Mouse (Mus musculus) liver, embryonic 11.5 days (tissue): Measurements from ENCODE around the gene Ppm1b. TPM values are rescaled to one million over a fixed set of nuclear protein-coding genes. Genes with fewer than 3 reads are reported as not detected.

ENCODE experiments used
- ATAC-seq: fragments of 200-750 bp; cut with Nextera tagmentation; replicated peaks from 2 replicates; pipeline ENCODE4 v1.8.0; 2017; ENCODE audit warnings: moderate number of reproducible peaks, mild to moderate bottlenecking, moderate TSS enrichment, moderate library complexity; ENCODE audit not compliant: low FRiP score
- DNase-seq: peaks from one replicate; pipeline ENCODE4 v3.0.0-alpha.2; 2017; ENCODE audit warnings: low spot score
- H3K27ac ChIP-seq: fragments of 300-500 bp; sonication (generic); 2 replicates; pipeline ENCODE4 v1.5.1; 2014; ENCODE audit warnings: mild to moderate bottlenecking, low read depth, low read length, control low read depth
- H3K27me3 ChIP-seq: fragments of 300-500 bp; sonication (generic); replicated peaks from 2 replicates; pipeline ENCODE4 v1.6.1; 2014; ENCODE audit warnings: low read length, mixed read lengths; ENCODE audit not compliant: control insufficient read depth, insufficient read depth
- H3K36me3 ChIP-seq: fragments of 300-500 bp; sonication (generic); 2 replicates; pipeline ENCODE4 v1.6.1; 2014; ENCODE audit warnings: mild to moderate bottlenecking, low read length, moderate library complexity, mixed read lengths; ENCODE audit not compliant: control insufficient read depth, insufficient read depth
- H3K4me1 ChIP-seq: fragments of 300-500 bp; sonication (generic); replicated peaks from 2 replicates; pipeline ENCODE4 v1.6.1; 2014; ENCODE audit warnings: low read length, mixed read lengths; ENCODE audit not compliant: control insufficient read depth, insufficient read depth
- H3K4me2 ChIP-seq: fragments of 300-500 bp; sonication (generic); 2 replicates; pipeline ENCODE4 v1.6.1; 2014; ENCODE audit warnings: mild to moderate bottlenecking, control low read depth, moderate library complexity
- H3K4me3 ChIP-seq: fragments of 300-500 bp; sonication (generic); 2 replicates; pipeline ENCODE4 v1.5.1; 2014; ENCODE audit warnings: low read depth, low read length, control low read depth
- H3K9ac ChIP-seq: fragments of 300-500 bp; sonication (generic); 2 replicates; pipeline ENCODE4 v1.6.1; 2014; ENCODE audit warnings: low read depth, low read length, control low read depth
- H3K9me3 ChIP-seq: fragments of 300-500 bp; sonication (generic); 2 replicates; pipeline ENCODE4 v1.6.1; 2016; ENCODE audit warnings: low read length, inconsistent platforms, mixed read lengths; ENCODE audit not compliant: control insufficient read depth
- WGBS: fragments of 180-500 bp; shearing (Covaris S2); extraction: QIAGEN DNeasy Blood & Tissue Kit; methylation state at CpG from one replicate; pipeline ENCODE4 v1.1.7; 2014; 5-methylcytosine and 5-hydroxymethylcytosine counted together
- polyA plus RNA-seq: library from polyadenylated mRNA; unstranded; fragments of >200 nt; fragmentation: Nextera tagmentation; extraction: Ambion mirVana; gene quantifications from 2 replicates; pipeline ENCODE4 v1.2.1, GENCODE M21; 2014

Ppm1b gene
- polyA plus RNA-seq, 1 experiment from 2014 or later: 73.2 TPM

DNA sequence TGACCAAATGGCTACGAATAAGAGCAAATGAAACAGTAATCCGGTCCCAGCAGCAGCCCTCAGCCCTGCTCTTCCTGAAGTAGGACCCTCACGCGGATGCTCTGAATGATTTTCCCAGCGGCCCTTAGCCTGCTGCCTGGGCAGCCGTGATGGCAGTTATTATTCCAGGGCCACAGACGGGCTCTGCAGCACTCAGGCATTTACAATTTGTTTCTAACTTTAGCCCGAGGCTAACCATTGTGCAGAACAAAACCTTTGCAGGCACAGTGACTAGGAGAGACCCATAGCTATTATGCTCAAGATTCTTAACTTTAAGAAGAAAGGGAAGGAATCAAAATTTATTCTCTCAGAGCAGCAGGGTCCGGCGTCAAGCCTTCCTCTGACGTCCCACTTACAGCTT is 115.8 kb downstream of the Ppm1b start:
- DNase-seq: no peak
- H3K27me3 ChIP-seq: no peaks in the 10 kb centered on the region
- H3K4me1 ChIP-seq: no peaks in the 10 kb centered on the region
- no peak for ATAC-seq
- H3K9me3 ChIP-seq: no peaks in the 10 kb centered on the region
- H3K36me3 ChIP-seq: peaks cover 6% of the 10 kb centered on the region; the same call in 1 of the 2 replicates
- H3K9ac ChIP-seq: no peak overlapping the region
- H3K27ac ChIP-seq: no peak overlapping the region
- H3K4me3 ChIP-seq: no peak overlapping the region
- no peak overlapping the region for H3K4me2 ChIP-seq
- 84% methylated on average over 11 of the region's 11 CpGs for WGBS

DNA sequence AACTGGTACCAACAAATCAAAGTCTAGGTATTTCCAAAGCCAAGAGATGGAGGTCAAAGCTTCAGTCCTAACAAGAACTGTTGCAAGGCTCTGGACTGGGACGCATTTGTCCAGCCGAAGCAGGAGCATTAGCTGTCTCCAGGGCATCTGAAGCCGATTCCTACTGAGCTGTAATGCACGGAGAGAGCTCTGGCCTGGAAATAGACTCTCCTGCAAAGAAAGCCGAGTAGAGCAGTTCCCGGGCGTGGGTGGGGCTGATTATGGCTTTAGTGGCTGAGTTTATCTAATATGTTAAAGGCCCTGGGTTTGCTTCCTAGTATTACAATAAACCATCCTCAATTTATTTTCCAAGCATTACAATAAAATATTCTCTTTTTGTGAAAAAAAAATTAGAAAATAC is 116.7 kb downstream of the Ppm1b start:
- ATAC-seq (no peak), DNase-seq (no peak)
- Histone ChIP-seq H3K27ac (no peak overlapping the region), H3K4me2 (no peak overlapping the region), H3K27me3 (no peaks in the 10 kb centered on the region), H3K4me3 (no peak overlapping the region), H3K36me3 (peaks cover 10% of the 10 kb centered on the region), H3K9me3 (no peaks in the 10 kb centered on the region), H3K9ac (no peak overlapping the region), H3K4me1 (no peaks in the 10 kb centered on the region)
- WGBS: 86% methylated on average over 7 of the region's 7 CpGs

Other genes with a start within 250 kb of the Ppm1b start
- 84.9 and 97.9 TPM in 2 replicates for gene Lrpprc, start 166.0 kb upstream of the Ppm1b start, polyA plus RNA-seq
- 0.27 and 0.49 TPM in 2 replicates for gene Slc3a1, start 71.6 kb downstream of the Ppm1b start, polyA plus RNA-seq
- gene Prepl, start 133.5 kb downstream of the Ppm1b start, polyA plus RNA-seq: 18.9 and 23.7 TPM in 2 replicates
- 6.4 and 6.8 TPM in 2 replicates for gene Camkmt, start 133.8 kb downstream of the Ppm1b start, polyA plus RNA-seq